8 mouse cellular contexts compared by ENCODE assay signal in genomic region chr3:89163643-89164245, GRCm38 (mm10). TPM values are rescaled to one million over a fixed set of nuclear protein-coding genes. Genes with fewer than 3 reads are reported as not detected.
A peak's percentile ranks its signal among the peaks of the same experiment; 100 is the strongest.
DNase-seq lines count a peak whose midpoint lies in the region; ATAC-seq lines count a peak whose summit lies in the region.

No protein-coding gene starts in this region.

- H3K27me3 ChIP-seq in liver, embryonic 12.5 days (replicated peaks), result peaks cover 11% of the 10 kb centered on the region

- H3K27ac ChIP-seq in liver, embryonic 12.5 days, result peak overlapping the region; percentile 97; the same call in 1 of the 2 replicates

- no peaks in the 10 kb centered on the region for H3K9me3 ChIP-seq in liver, embryonic 12.5 days (replicated peaks)

- 54% methylated on average over 5 of the region's 5 CpGs for WGBS in liver, embryonic 12.5 days (ENCODE audit: insufficient replicate concordance)

- peak overlapping the region; percentile 89 for H3K4me3 ChIP-seq in liver, embryonic 12.5 days

- no peak for ATAC-seq in CD4-positive, CD25-positive, alpha-beta regulatory T cell, adult 4 months
- ATAC-seq in liver, embryonic 12.5 days, result no peak

- H3K4me2 ChIP-seq in liver, embryonic 12.5 days, result peak overlapping the region; percentile 74

- H3K4me1 ChIP-seq in liver, embryonic 12.5 days, result peaks cover 54% of the 10 kb centered on the region

- peaks cover 26% of the 10 kb centered on the region for H3K36me3 ChIP-seq in liver, embryonic 12.5 days

- peak; percentile 40 for DNase-seq in CD4-positive, CD25-positive, alpha-beta regulatory T cell, adult 2 months (ENCODE audit: low read depth, low spot score)
- peak; percentile 22 for DNase-seq in thymus, postnatal 0 days (ENCODE audit: low spot score)
- DNase-seq in thymus, adult 18-20 months, result no peak
- DNase-seq in thymus, postnatal 4 days, result peak; percentile 36
- DNase-seq in ovary, adult 18-20 months (ENCODE audit: low spot score), result no peak
- no peak for DNase-seq in layer of hippocampus, adult 9-10 months (ENCODE audit: low spot score)

- peak overlapping the region; percentile 93 for H3K9ac ChIP-seq in liver, embryonic 12.5 days

RNA-seq across cellular contexts. Expression of gene Clk2, which starts 0.9 kb away (rescaled TPM):
- 10 to 100 TPM; 15.7 to 23.0 TPM for polyA plus RNA-seq in CD4-positive, CD25-positive, alpha-beta regulatory T cell, adult 4 months (2017; shearing (Covaris generic))
- polyA plus RNA-seq in thymus, postnatal 0 days (2015; fragmentation: Nextera tagmentation; extraction: Ambion mirVana), result 18.1 and 22.3 TPM in 2 replicates
- 21.1 and 21.2 TPM in 2 replicates for polyA plus RNA-seq in liver, embryonic 12.5 days (2016; fragmentation: Nextera tagmentation; extraction: Ambion mirVana)

RNA-seq across cellular contexts. Expression of gene Hcn3, which starts 3.7 kb away (rescaled TPM):
- 1 to 10 TPM; 1.3 to 2.4 TPM for polyA plus RNA-seq in CD4-positive, CD25-positive, alpha-beta regulatory T cell, adult 4 months (2017; shearing (Covaris generic))
- 1.4 and 1.9 TPM in 2 replicates for polyA plus RNA-seq in thymus, postnatal 0 days (2015; fragmentation: Nextera tagmentation; extraction: Ambion mirVana)
- polyA plus RNA-seq in liver, embryonic 12.5 days (2016; fragmentation: Nextera tagmentation; extraction: Ambion mirVana), result 0.81 and 0.86 TPM in 2 replicates

RNA-seq across cellular contexts. Expression of gene Scamp3, which starts 13.5 kb away (rescaled TPM):
- 100 to 1,000 TPM; 177 to 239 TPM for polyA plus RNA-seq in CD4-positive, CD25-positive, alpha-beta regulatory T cell, adult 4 months (2017; shearing (Covaris generic))
- 130 and 131 TPM in 2 replicates for polyA plus RNA-seq in thymus, postnatal 0 days (2015; fragmentation: Nextera tagmentation; extraction: Ambion mirVana)
- 79.8 and 86.3 TPM in 2 replicates for polyA plus RNA-seq in liver, embryonic 12.5 days (2016; fragmentation: Nextera tagmentation; extraction: Ambion mirVana)

RNA-seq across cellular contexts. Expression of gene Fam189b, which starts 19.2 kb away (rescaled TPM):
- polyA plus RNA-seq in CD4-positive, CD25-positive, alpha-beta regulatory T cell, adult 4 months (2017; shearing (Covaris generic)), result 100 to 1,000 TPM; 209 to 296 TPM
- 71.2 and 80.1 TPM in 2 replicates for polyA plus RNA-seq in thymus, postnatal 0 days (2015; fragmentation: Nextera tagmentation; extraction: Ambion mirVana)
- polyA plus RNA-seq in liver, embryonic 12.5 days (2016; fragmentation: Nextera tagmentation; extraction: Ambion mirVana), result 5.3 and 6.6 TPM in 2 replicates

RNA-seq across cellular contexts. Expression of gene Pklr, which starts 27.8 kb away (rescaled TPM):
- polyA plus RNA-seq in CD4-positive, CD25-positive, alpha-beta regulatory T cell, adult 4 months (2017; shearing (Covaris generic)), result not detected
- not detected in 2 replicates for polyA plus RNA-seq in thymus, postnatal 0 days (2015; fragmentation: Nextera tagmentation; extraction: Ambion mirVana)
- 162 and 171 TPM in 2 replicates for polyA plus RNA-seq in liver, embryonic 12.5 days (2016; fragmentation: Nextera tagmentation; extraction: Ambion mirVana)

Comparison
In these comparisons a context has a peak if more than half of its experiments do, and no peak if none do; other contexts are left out.
1. DNase-seq: peak in CD4-positive, CD25-positive, alpha-beta regulatory T cell, adult 2 months (single experiment), thymus, postnatal 0 days (single experiment) and thymus, postnatal 4 days (single experiment); none in thymus, adult 18-20 months (0 of 2), ovary, adult 18-20 months (single experiment) and layer of hippocampus, adult 9-10 months (single experiment).